Mouse (Mus musculus) stomach, embryonic 16.5 days (tissue): ENCODE results near the gene Tfb1m. TPM values are rescaled to one million over a fixed set of nuclear protein-coding genes. Genes with fewer than 3 reads are reported as not detected.

Experiments
- ATAC-seq: fragments of 200-750 bp; cut with Nextera tagmentation; 2 replicates; pipeline ENCODE4 v1.8.0; 2017; ENCODE audit warnings: moderate number of reproducible peaks, moderate TSS enrichment; ENCODE audit not compliant: insufficient read depth, low FRiP score
- H3K27ac ChIP-seq: fragments of 300-500 bp; sonication (generic); 2 replicates; pipeline ENCODE4 v1.5.1; 2014; ENCODE audit warnings: low read length
- H3K27me3 ChIP-seq: fragments of 300-500 bp; sonication (generic); 2 replicates; pipeline ENCODE4 v1.6.1; 2014; ENCODE audit warnings: low read length, control low read depth, mixed read lengths; ENCODE audit not compliant: control insufficient read depth, insufficient read depth
- H3K36me3 ChIP-seq: fragments of 300-500 bp; sonication (generic); 2 replicates; pipeline ENCODE4 v1.6.1; 2014; ENCODE audit warnings: low read length; ENCODE audit not compliant: control insufficient read depth, insufficient read depth
- H3K4me1 ChIP-seq: fragments of 300-500 bp; sonication (generic); 2 replicates; pipeline ENCODE4 v1.6.1; 2014; ENCODE audit warnings: low read length, control low read depth, mixed read lengths; ENCODE audit not compliant: control insufficient read depth, insufficient read depth
- H3K4me2 ChIP-seq: fragments of 300-500 bp; sonication (generic); 2 replicates; pipeline ENCODE4 v1.6.1; 2014; ENCODE audit warnings: low read depth, low read length, mixed read lengths
- H3K4me3 ChIP-seq: fragments of 300-500 bp; sonication (generic); replicated peaks from 2 replicates; pipeline ENCODE4 v1.5.1; 2014; ENCODE audit warnings: mild to moderate bottlenecking, low read length
- H3K9ac ChIP-seq: fragments of 300-500 bp; sonication (generic); 2 replicates; pipeline ENCODE4 v1.6.1; 2014; ENCODE audit warnings: low read length
- H3K9me3 ChIP-seq: fragments of 300-500 bp; sonication (generic); replicated peaks from 2 replicates; pipeline ENCODE4 v1.6.1; 2016; ENCODE audit warnings: low read length, control low read depth; ENCODE audit not compliant: control insufficient read depth
- WGBS: fragments of 180-500 bp; shearing (Covaris S2); extraction: QIAGEN DNeasy Blood & Tissue Kit; methylation state at CpG from one replicate; pipeline ENCODE4 v1.1.7; 2014; 5-methylcytosine and 5-hydroxymethylcytosine counted together
- polyA plus RNA-seq: library from polyadenylated mRNA; unstranded; fragments of >200 nt; fragmentation: Nextera tagmentation; extraction: Ambion mirVana; gene quantifications from 2 replicates; pipeline ENCODE4 v1.2.1, GENCODE M21; 2015

The Tfb1m gene
- polyA plus RNA-seq, 1 experiment from 2014 or later = 14.2 TPM

- ATAC-seq = no peak
- 81% methylated on average over 11 of the region's 11 CpGs for WGBS
- Histone ChIP-seq H3K4me2 (no peak overlapping the region), H3K27me3 (no peaks in the 10 kb centered on the region), H3K36me3 (no peaks in the 10 kb centered on the region), H3K9me3 (no peaks in the 10 kb centered on the region), H3K4me3 (no peak overlapping the region), H3K4me1 (no peaks in the 10 kb centered on the region), H3K9ac (no peak overlapping the region), H3K27ac (no peak overlapping the region)
Observed at GRCm38 (mm10) chr17:3490216-3490895, 67.2 kb downstream of the Tfb1m start.

- Histone ChIP-seq H3K9ac (no peak overlapping the region), H3K4me2 (no peak overlapping the region), H3K36me3 (no peaks in the 10 kb centered on the region), H3K4me3 (no peak overlapping the region), H3K4me1 (no peaks in the 10 kb centered on the region), H3K27ac (no peak overlapping the region), H3K27me3 (no peaks in the 10 kb centered on the region), H3K9me3 (no peaks in the 10 kb centered on the region)
- ATAC-seq = no peak
- WGBS = 63% methylated on average over 12 of the region's 12 CpGs
Observed at GRCm38 (mm10) chr17:3487721-3488601, 69.6 kb downstream of the Tfb1m start.

GRCm38 (mm10) chr17:3487211-3487610, 70.4 kb downstream of the Tfb1m start:
- H3K9me3 ChIP-seq = no peaks in the 10 kb centered on the region

GRCm38 (mm10) chr17:3485851-3486250, 71.7 kb downstream of the Tfb1m start:
- no peak for ATAC-seq
- 72% methylated on average over 7 of the region's 7 CpGs for WGBS

More at GRCm38 (mm10) chr17:3487211-3487610, 70.4 kb downstream of the Tfb1m start:
- no peaks in the 10 kb centered on the region for H3K36me3 ChIP-seq
- 85% methylated on average over 4 of the region's 4 CpGs for WGBS
- H3K4me1 ChIP-seq = no peaks in the 10 kb centered on the region
- no peak for ATAC-seq
- no peak overlapping the region for H3K27ac ChIP-seq
- H3K9ac ChIP-seq = no peak overlapping the region
- no peaks in the 10 kb centered on the region for H3K27me3 ChIP-seq
- no peak overlapping the region for H3K4me2 ChIP-seq
- no peak overlapping the region for H3K4me3 ChIP-seq

GRCm38 (mm10) chr17:3483091-3483490, 74.5 kb downstream of the Tfb1m start:
- WGBS = 83% methylated on average over 8 of the region's 8 CpGs
- no peak for ATAC-seq
- Histone ChIP-seq H3K4me1 (no peaks in the 10 kb centered on the region), H3K27me3 (no peaks in the 10 kb centered on the region), H3K27ac (no peak overlapping the region), H3K9ac (no peak overlapping the region), H3K4me3 (no peak overlapping the region), H3K4me2 (no peak overlapping the region), H3K9me3 (no peaks in the 10 kb centered on the region), H3K36me3 (no peaks in the 10 kb centered on the region)

More at GRCm38 (mm10) chr17:3485851-3486250, 71.7 kb downstream of the Tfb1m start:
- Histone ChIP-seq H3K4me1 (no peaks in the 10 kb centered on the region), H3K4me3 (no peak overlapping the region), H3K27me3 (no peaks in the 10 kb centered on the region), H3K9ac (no peak overlapping the region), H3K27ac (no peak overlapping the region), H3K4me2 (no peak overlapping the region), H3K9me3 (no peaks in the 10 kb centered on the region), H3K36me3 (no peaks in the 10 kb centered on the region)

GRCm38 (mm10) chr17:3481576-3482575, 75.7 kb downstream of the Tfb1m start:
- Histone ChIP-seq H3K4me1 (no peaks in the 10 kb centered on the region), H3K27ac (no peak overlapping the region), H3K4me3 (no peak overlapping the region), H3K9me3 (no peaks in the 10 kb centered on the region), H3K9ac (no peak overlapping the region), H3K4me2 (no peak overlapping the region), H3K27me3 (no peaks in the 10 kb centered on the region), H3K36me3 (no peaks in the 10 kb centered on the region)
- 51% methylated on average over 7 of the region's 7 CpGs for WGBS
- no peak for ATAC-seq

GRCm38 (mm10) chr17:3476546-3476945, 81.0 kb downstream of the Tfb1m start:
- Histone ChIP-seq H3K9me3 (no peaks in the 10 kb centered on the region), H3K36me3 (no peaks in the 10 kb centered on the region), H3K4me1 (no peaks in the 10 kb centered on the region), H3K4me2 (no peak overlapping the region), H3K9ac (no peak overlapping the region), H3K27me3 (no peaks in the 10 kb centered on the region), H3K4me3 (no peak overlapping the region), H3K27ac (no peak overlapping the region)
- ATAC-seq = no peak
- WGBS = 80% methylated on average over 2 of the region's 2 CpGs

- ATAC-seq = no peak
- WGBS = 79% methylated on average over 6 of the region's 6 CpGs
Observed at GRCm38 (mm10) chr17:3472018-3472417, 85.6 kb downstream of the Tfb1m start.

More at GRCm38 (mm10) chr17:3472018-3472417, 85.6 kb downstream of the Tfb1m start:
- H3K27me3 ChIP-seq = no peaks in the 10 kb centered on the region
- no peak overlapping the region for H3K4me3 ChIP-seq
- H3K4me2 ChIP-seq = no peak overlapping the region
- no peaks in the 10 kb centered on the region for H3K36me3 ChIP-seq
- H3K9ac ChIP-seq = no peak overlapping the region
- no peaks in the 10 kb centered on the region for H3K4me1 ChIP-seq
- no peaks in the 10 kb centered on the region for H3K9me3 ChIP-seq
- H3K27ac ChIP-seq = no peak overlapping the region
